Mouse (Mus musculus) heart, embryonic 14.5 days (tissue): ENCODE results near the gene Jun. TPM values are rescaled to one million over a fixed set of nuclear protein-coding genes. Genes with fewer than 3 reads are reported as not detected.

Experiments used
- ATAC-seq: fragments of 200-750 bp; cut with Nextera tagmentation; 2 replicates; pipeline ENCODE4 v1.8.0; 2017; ENCODE audit warnings: low read depth, moderate TSS enrichment; ENCODE audit not compliant: insufficient number of reproducible peaks, insufficient read depth, low FRiP score
- H3K27ac ChIP-seq, 2 experiments: fragments of 200-500 bp in 1 of 2; fragments of 300-500 bp in 1 of 2; sonication (generic) in 1 of 2; replicated peaks in 1 of 2; 2 replicates each; pipeline ENCODE4 v1.5.1; 2012 to 2014; ENCODE audit warnings: low read depth in 2 of 2, low read length in 2 of 2, control low read depth in 1 of 2, mild to moderate bottlenecking in 1 of 2, mixed read lengths in 1 of 2; ENCODE audit not compliant: control insufficient read depth in 1 of 2, insufficient read depth in 1 of 2
- H3K27me3 ChIP-seq: fragments of 300-500 bp; sonication (generic); 2 replicates; pipeline ENCODE4 v1.6.1; 2014; ENCODE audit warnings: mild to moderate bottlenecking, low read length, control low read depth; ENCODE audit not compliant: control insufficient read depth, insufficient read depth
- H3K36me3 ChIP-seq: fragments of 300-500 bp; sonication (generic); 2 replicates; pipeline ENCODE4 v1.6.1; 2014; ENCODE audit warnings: mild to moderate bottlenecking, control low read depth, low read length, mixed read lengths; ENCODE audit not compliant: control insufficient read depth, insufficient read depth
- H3K4me1 ChIP-seq, 2 experiments: fragments of 200-500 bp in 1 of 2; fragments of 300-500 bp in 1 of 2; sonication (generic) in 1 of 2; 2 replicates each; pipeline ENCODE4 v1.6.1; 2012 to 2014; ENCODE audit warnings: low read length in 2 of 2, control low read depth in 1 of 2, mixed read lengths in 1 of 2; ENCODE audit not compliant: control insufficient read depth in 2 of 2, insufficient read depth in 2 of 2
- H3K4me2 ChIP-seq: fragments of 300-500 bp; sonication (generic); 2 replicates; pipeline ENCODE4 v1.6.1; 2014; ENCODE audit warnings: mild to moderate bottlenecking, low read length
- H3K4me3 ChIP-seq, 2 experiments: fragments of 200-500 bp in 1 of 2; fragments of 300-500 bp in 1 of 2; sonication (generic) in 1 of 2; 2 replicates each; pipeline ENCODE4 v1.5.1; 2012 to 2014; ENCODE audit warnings: low read length in 2 of 2, mild to moderate bottlenecking in 2 of 2, control low read depth in 1 of 2, low read depth in 1 of 2, moderate library complexity in 1 of 2; ENCODE audit not compliant: control insufficient read depth in 1 of 2, insufficient read depth in 1 of 2
- H3K9ac ChIP-seq: fragments of 300-500 bp; sonication (generic); 2 replicates; pipeline ENCODE4 v1.6.1; 2014; ENCODE audit warnings: mild to moderate bottlenecking, low read length
- H3K9me3 ChIP-seq: fragments of 300-500 bp; sonication (generic); 2 replicates; pipeline ENCODE4 v1.6.1; 2016; ENCODE audit warnings: low read length, control low read depth; ENCODE audit not compliant: control insufficient read depth
- WGBS: fragments of 180-500 bp; shearing (Covaris S2); extraction: QIAGEN DNeasy Blood & Tissue Kit; methylation state at CpG from one replicate; pipeline ENCODE4 v1.1.7; 2014; 5-methylcytosine and 5-hydroxymethylcytosine counted together
- polyA plus RNA-seq: library from polyadenylated mRNA; unstranded; fragments of >200 nt; fragmentation: Nextera tagmentation; extraction: Ambion mirVana; gene quantifications from 2 replicates; pipeline ENCODE4 v1.2.1, GENCODE M21; 2014

Jun gene
- polyA plus RNA-seq, 1 experiment from 2014 or later, result 39.3 TPM

DNA sequence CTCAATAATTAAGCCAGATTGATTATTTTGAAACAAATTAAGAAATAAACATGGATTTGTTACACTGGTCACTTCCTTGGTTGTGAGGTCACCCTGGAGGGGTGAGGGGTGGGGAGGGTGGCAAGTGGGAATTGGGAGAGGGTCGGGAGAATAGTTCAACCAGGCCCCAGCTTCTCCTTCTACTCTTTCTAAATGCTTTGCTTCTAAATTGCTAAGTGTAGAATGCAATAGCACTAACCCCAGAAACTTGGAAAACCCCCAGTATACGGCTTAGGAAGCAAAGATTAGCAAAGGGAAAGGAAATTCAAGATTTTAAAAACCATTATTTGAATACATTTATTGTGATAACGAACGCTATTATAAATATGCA, 3.3 kb downstream of the Jun start:
- Histone ChIP-seq H3K4me1 (peaks cover 0 to 15% of the 10 kb centered on the region in 2 experiments; a peak in 2 of 4 replicates), H3K9ac (peak overlapping the region; percentile 99), H3K4me3 (peak overlapping the region in 1 of 2 experiments; percentile 93; a peak in 2 of 4 replicates), H3K9me3 (no peaks in the 10 kb centered on the region), H3K4me2 (peak overlapping the region; percentile 89), H3K27me3 (no peaks in the 10 kb centered on the region), H3K27ac (no peak overlapping the region), H3K36me3 (peaks cover 16% of the 10 kb centered on the region; the same call in 1 of the 2 replicates)
- no peak for ATAC-seq
- WGBS, result 64% methylated on average over 4 of the region's 4 CpGs

DNA sequence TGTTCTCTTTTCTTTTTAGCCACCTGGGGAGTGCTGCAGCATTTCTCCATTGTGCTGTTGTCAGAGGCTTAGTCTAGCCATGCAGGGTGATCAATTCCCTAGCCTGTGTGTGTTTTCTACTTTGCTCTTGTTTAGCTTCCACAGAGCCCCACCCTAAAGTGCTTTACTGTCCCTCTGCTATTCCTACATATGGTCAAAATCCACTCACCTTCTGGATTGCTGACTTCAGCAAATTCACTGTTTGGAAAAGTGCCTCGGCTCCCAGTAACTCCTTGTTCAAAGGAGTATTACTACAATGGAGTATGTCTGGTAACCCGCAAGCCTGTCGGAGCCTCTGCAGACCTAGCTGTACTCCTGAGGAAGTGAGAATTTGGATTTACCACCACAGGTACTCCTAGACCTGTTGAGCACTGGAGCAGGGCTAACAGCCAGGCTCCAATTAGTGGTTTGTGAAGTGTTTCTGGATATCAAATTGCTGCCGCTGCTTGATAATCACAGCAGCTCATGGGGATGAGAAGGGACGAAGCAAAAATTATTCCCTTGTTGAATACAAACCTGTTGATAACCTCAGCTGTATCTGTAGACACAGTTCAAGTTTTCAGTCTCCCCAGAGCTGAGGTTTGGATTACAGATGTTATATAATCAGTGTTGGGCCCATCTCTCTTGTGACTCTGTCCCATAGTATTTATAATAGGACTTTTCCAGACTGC, 3.8 kb downstream of the Jun start:
- ATAC-seq, result no peak
- 50% methylated on average over 5 of the region's 5 CpGs for WGBS
- H3K9ac ChIP-seq, result peak overlapping the region; percentile 99
- H3K27me3 ChIP-seq, result no peaks in the 10 kb centered on the region
- no peak overlapping the region for H3K4me3 ChIP-seq
- H3K4me1 ChIP-seq, result peaks cover 0 to 15% of the 10 kb centered on the region in 2 experiments; a peak in 2 of 4 replicates
- no peak overlapping the region for H3K27ac ChIP-seq
- H3K9me3 ChIP-seq, result no peaks in the 10 kb centered on the region
- H3K36me3 ChIP-seq, result peaks cover 16% of the 10 kb centered on the region; the same call in 1 of the 2 replicates
- peak overlapping the region; percentile 89 for H3K4me2 ChIP-seq

DNA sequence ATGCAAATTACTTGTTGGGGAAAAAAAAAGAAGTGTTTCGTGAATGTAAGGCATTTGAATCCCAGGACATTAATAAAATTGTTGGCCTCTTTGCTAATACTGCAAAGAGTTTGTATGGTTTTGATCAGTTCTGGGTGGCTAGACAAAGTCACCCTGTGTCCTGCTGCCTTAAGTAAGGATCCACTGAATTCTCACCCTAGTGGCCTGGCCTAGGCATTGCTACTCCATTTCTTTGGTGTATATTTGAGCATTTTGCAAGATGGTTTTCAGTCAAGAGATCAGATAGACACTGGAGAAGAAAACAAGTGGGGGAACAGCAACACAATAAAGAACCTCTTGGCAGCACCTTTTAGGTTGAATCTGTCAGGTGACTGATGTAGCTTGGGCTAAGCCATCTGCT, 6.9 kb downstream of the Jun start:
- no peak for ATAC-seq
- Histone ChIP-seq H3K27me3 (no peaks in the 10 kb centered on the region), H3K27ac (no peak overlapping the region), H3K9ac (no peak overlapping the region), H3K4me3 (no peak overlapping the region), H3K4me2 (no peak overlapping the region), H3K36me3 (peaks cover 12% of the 10 kb centered on the region; the same call in 1 of the 2 replicates), H3K9me3 (no peaks in the 10 kb centered on the region), H3K4me1 (peaks cover 0 to 15% of the 10 kb centered on the region in 2 experiments; a peak in 2 of 4 replicates)
- WGBS, result 77% methylated on average over 1 of the region's 1 CpGs

DNA sequence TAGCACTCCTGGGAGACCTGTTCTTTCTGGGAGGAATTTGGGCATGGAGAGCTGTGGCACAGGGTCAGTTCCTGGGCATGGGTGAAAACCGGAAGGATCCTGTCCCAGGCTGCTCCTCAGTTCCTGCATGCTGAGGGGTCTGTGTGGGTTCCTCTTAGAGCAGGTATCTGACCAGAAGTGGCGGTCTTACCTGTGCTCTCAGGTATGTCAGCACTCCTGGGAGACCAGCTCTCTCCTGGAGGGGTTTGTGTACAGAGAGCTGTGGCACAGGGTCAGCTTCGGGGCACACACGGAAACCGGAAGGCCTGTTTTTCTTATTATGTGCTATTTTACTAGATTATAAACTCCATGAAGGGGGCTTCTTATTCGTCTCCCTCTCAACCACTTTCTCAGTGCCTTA, 7.3 kb downstream of the Jun start:
- Histone ChIP-seq H3K36me3 (0 out of 2 replicates have a peak, but pooled peaks cover 12% of the 10 kb centered on the region), H3K4me1 (peaks cover 0 to 15% of the 10 kb centered on the region in 2 experiments; a peak in 2 of 4 replicates), H3K27me3 (no peaks in the 10 kb centered on the region), H3K27ac (no peak overlapping the region), H3K9ac (no peak overlapping the region), H3K4me3 (no peak overlapping the region), H3K4me2 (no peak overlapping the region), H3K9me3 (no peaks in the 10 kb centered on the region)
- WGBS, result 83% methylated on average over 6 of the region's 6 CpGs
- ATAC-seq, result no peak

DNA sequence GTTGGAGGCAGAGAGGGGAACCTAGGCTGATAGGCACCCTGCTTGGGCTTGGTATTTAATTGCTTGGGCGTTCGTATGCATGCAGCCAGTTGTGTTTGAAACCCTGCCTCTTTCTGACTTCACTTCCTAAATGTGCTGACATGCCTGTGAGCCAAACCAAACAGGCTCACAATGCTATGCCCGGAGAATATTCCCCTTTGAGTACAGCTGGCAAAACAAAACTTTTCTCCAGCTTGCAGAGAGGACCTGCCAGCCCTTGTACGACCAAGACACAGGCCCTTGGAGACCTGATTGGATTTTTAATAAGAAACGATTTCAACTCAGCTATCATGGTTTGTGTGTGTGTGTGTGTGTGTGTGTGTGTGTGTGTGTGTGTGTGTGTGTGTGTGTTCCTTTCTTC, 14.0 kb downstream of the Jun start:
- ATAC-seq, result peak; percentile 47; the same call in 1 of the 2 replicates

DNA sequence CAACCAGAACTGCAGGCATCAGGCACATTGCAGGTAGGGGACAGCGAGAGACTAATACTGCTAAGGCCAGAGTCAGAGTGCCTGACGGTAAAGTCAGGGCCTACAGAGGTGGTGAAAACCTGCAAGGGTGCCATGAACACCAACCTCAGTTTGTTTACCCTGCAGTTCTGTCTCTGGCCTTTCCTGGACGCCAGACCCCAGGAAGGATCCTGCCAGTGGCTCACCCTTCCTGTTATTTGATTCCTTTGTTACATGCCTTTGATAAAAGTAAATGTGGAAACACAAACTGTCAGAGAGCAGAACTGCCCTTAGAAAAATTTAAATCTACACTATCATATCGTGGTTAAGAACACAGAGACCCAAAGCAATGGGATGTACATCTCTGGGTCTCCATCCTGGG, 20.9 kb downstream of the Jun start:
- no peak overlapping the region for H3K27ac ChIP-seq
- no peak for ATAC-seq

More for the DNA sequence above, 14.0 kb downstream of the Jun start:
- no peak overlapping the region for H3K4me3 ChIP-seq
- H3K27ac ChIP-seq, result peak overlapping the region in 1 of 2 experiments; percentile 14; a peak in 1 of 4 replicates
- no peaks in the 10 kb centered on the region for H3K27me3 ChIP-seq
- H3K9ac ChIP-seq, result no peak overlapping the region
- H3K36me3 ChIP-seq, result no peaks in the 10 kb centered on the region
- no peaks in the 10 kb centered on the region for H3K9me3 ChIP-seq
- H3K4me2 ChIP-seq, result no peak overlapping the region
- H3K4me1 ChIP-seq, result 0 out of 4 replicates have a peak, but pooled peaks cover 0 to 2% of the 10 kb centered on the region in 2 experiments
- 32% methylated on average over 5 of the region's 5 CpGs for WGBS

DNA sequence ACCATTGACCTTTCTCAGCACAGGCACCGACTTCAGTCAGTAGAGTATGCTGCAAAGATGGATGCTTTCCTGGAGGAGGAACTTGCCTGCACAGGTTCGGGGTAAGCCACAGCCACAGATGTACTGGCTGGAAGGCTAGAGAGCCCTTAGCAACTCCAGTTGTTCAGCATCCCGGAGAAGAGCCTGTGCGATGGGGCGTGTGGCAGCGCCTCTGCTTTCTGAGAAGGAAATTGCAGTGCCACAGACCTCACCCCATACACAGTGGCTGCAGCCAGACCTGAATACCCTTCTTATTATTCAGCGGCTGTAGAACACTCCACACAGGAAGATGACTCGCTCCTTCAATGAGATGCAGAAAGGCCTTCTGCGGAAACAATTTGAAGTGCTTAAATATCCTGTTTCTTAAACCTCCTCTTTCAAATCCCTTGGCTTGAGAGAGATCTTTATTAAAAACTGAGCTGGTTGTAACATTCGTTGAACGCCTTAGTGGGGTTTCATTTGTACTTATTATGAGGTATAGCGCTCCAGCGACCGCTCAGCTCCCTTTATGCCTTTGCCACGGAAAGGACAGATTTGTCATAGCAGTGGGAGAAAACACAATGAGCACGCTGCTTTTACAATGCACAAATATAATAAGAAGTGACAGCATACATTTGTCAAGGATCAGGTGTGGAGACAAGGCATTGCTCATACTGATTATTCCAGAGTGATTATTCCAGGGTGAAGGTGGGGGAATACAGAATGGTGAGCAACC, 26.0 kb downstream of the Jun start:
- H3K27me3 ChIP-seq, result no peaks in the 10 kb centered on the region
- no peaks in the 10 kb centered on the region for H3K9me3 ChIP-seq
- H3K9ac ChIP-seq, result no peak overlapping the region
- ATAC-seq, result no peak
- 80% methylated on average over 16 of the region's 16 CpGs for WGBS
- no peaks in the 10 kb centered on the region for H3K36me3 ChIP-seq
- H3K4me1 ChIP-seq, result peaks cover 0 to 3% of the 10 kb centered on the region in 2 experiments; a peak in 2 of 4 replicates
- H3K4me2 ChIP-seq, result no peak overlapping the region
- no peak overlapping the region for H3K4me3 ChIP-seq
- H3K27ac ChIP-seq, result no peak overlapping the region

More for the DNA sequence above, 20.9 kb downstream of the Jun start:
- Histone ChIP-seq H3K36me3 (no peaks in the 10 kb centered on the region), H3K4me1 (peaks cover 3 to 5% of the 10 kb centered on the region in 2 experiments; a peak in 2 of 4 replicates), H3K9me3 (no peaks in the 10 kb centered on the region), H3K4me3 (no peak overlapping the region), H3K27me3 (no peaks in the 10 kb centered on the region), H3K9ac (no peak overlapping the region), H3K4me2 (no peak overlapping the region)
- 49% methylated on average over 4 of the region's 4 CpGs for WGBS
